Mouse (Mus musculus) embryo, embryonic 11.5 days (tissue): ENCODE data around the gene Cyp2e1.
"Not testable (repeated sequence)": the region's sequence is repeated elsewhere in the genome, so short reads cannot be mapped to it uniquely, and the experiment has no call there.

Source experiments
- DNase-seq: peaks from one replicate; pipeline ENCODE4 v3.0.0-alpha.2; 2012; ENCODE audit warnings: low read depth, low spot score

Gene Cyp2e1

GRCm38 (mm10) chr7:140763447-140764020 is at the start of gene Cyp2e1:
Gene Cyp2e1 (plus strand): TSS chr7:140763739.
- DNase-seq: no peak

- no peak for DNase-seq
Observed at GRCm38 (mm10) chr7:140717155-140718055, 46.1 kb upstream of the Cyp2e1 start.

GRCm38 (mm10) chr7:140721095-140721494 is 42.4 kb upstream of the Cyp2e1 start:
- no peak for DNase-seq

DNA sequence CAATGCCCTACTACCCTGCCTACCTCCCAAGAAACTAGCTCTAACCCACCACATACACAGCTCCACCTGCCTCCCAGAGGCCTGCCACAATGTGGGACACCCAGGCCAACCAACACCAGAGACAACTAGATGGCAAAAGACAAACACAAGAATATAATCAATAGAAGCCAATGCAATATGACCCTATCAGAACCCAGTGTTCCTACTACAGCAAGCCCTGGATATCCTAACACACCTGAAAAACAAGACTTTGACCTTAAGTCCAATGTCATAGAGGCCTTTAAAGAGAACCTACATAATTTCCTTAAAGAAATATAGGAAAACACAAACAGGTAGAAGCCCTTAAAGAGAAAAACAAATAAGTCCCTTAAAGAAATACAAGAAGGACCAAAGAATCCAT is 38.0 kb upstream of the Cyp2e1 start:
- no peak for DNase-seq

DNA sequence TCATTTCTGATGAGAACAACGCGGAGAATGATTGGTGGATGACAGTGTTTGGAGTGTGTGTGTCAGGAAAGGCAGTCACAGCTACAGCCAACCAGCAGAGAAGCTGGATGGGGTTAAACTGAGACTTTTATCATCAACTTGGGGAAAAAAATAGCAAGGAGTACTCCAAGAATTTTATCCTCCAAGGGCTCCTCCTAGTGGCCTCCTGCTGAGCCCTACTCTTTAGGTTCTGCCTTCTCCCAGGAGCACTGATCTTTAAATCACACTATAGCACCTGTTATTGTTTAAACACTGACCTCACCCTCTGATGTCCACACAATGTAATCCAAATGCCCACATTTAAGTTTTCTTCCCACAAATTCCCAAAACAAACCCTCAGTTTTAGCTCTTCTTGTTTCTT is 30.4 kb upstream of the Cyp2e1 start:
- no peak for DNase-seq

- no peak for DNase-seq
Observed at GRCm38 (mm10) chr7:140747402-140747801, 16.1 kb upstream of the Cyp2e1 start.

- DNase-seq: no peak
Observed at GRCm38 (mm10) chr7:140748116-140748826, 15.3 kb upstream of the Cyp2e1 start.

DNA sequence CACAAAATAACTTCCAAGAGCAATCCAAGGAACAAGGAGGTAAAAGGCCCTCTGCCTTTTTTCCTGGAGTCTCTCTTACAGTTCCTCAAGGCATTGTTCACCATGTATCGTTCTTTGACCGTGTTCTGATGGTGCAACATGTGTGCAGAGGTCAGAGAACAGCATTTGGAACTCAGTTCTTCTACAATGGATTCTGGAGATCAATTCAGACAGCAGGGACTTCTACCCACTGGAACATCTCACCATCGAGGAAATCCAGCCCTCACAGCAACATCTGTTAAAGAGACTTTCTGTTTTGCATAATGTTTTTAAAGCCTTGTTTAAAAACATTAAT is 14.7 kb upstream of the Cyp2e1 start:
- DNase-seq: no peak

DNA sequence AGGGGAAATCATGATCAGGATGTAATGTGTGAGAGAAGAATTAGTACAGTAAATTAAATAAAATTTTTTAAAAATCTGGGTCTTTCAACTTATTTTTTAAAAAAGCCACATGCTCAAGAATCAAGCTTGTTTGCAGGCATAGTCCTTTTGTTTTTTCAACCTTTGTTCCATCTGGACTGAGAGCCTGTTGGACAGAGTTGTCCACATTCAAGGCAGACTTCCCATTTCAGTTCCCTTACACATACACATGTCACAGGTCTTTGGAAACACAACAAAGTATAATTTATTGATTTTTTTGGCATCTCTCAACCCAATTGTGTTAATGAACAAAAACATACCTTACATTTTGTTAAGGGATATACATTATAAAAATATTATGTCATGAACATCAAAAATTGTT is 9.0 kb upstream of the Cyp2e1 start:
- DNase-seq: no peak

GRCm38 (mm10) chr7:140756151-140756854 is 7.2 kb upstream of the Cyp2e1 start:
- DNase-seq: no peak

DNA sequence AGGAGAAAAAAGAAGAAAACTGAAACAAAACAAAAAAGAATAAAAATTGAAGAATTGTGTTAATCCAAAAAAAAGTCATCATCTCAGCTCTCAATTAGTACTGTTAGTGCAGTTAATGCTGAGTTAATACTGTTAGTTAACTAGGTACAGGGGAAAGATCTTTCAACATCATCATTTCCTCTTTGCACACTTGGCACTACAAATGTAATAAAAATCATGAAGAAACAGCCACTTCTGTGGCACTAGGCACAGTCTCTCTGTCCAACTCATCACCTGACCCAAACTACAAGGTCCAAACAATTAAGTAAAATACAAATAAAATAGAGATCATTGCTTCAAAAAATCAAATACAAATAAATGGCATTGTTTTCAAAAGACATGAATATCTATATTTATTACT is 2.9 kb upstream of the Cyp2e1 start:
- DNase-seq: no peak

DNA sequence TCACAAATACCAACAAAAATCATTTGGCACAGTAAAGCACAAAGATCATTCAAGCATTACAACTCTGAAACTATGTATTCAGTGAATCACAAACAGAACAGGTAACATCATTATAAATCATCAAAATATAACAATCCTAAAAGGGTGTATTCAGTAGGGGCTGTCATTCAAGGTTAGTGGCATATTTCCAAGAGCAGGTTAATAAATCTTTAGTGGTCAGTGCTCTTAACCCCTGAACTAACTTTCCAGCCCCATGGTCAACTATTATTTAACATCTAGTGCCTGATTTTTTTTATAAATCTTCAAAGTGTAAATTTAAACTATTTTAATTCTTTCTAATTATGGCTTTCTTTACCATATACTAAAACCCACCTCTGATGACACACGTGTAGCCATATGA is 1.9 kb downstream of the Cyp2e1 start:
- not testable (repeated sequence) for DNase-seq

DNA sequence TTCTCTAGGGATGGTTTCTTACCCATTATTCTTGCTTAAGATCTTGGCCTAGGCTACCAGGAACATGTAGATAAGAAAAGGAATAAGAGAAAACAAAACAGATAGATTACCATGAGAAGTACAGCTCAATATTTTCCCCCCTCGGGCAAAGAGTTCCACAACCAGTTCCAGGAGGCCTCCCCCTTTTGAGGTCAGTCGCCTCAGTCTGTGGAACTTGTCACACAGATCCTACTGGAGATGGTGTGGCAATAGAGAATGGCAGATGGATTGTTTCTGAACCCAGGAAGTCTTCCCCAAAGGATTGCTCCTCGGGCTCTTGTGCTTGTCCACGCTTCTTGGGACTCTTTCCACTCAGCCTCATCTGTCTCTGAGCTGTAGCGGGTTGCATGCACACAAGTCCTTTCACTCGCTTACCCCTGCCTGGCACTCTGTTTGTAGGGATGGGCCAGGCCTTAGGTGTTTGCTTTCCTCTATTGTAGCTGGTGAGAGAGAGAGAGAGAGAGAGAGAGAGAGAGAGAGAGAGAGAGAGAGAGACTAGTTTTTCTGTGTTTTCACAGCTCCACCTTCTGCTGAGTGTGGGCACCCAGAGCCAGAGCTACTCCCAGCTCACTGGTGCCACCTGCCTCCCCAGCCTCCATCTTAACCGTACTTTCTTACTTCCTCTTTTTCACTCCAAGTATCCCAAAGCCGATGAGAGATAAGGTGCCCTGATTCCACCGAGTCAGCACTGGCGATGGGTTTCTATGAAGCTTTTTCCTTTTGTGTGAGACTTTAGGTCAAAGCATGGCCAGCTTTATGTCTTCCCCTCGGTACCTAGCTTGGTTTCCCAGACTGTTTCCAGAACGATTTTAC is 2.6 kb downstream of the Cyp2e1 start:
- DNase-seq: no peak

DNA sequence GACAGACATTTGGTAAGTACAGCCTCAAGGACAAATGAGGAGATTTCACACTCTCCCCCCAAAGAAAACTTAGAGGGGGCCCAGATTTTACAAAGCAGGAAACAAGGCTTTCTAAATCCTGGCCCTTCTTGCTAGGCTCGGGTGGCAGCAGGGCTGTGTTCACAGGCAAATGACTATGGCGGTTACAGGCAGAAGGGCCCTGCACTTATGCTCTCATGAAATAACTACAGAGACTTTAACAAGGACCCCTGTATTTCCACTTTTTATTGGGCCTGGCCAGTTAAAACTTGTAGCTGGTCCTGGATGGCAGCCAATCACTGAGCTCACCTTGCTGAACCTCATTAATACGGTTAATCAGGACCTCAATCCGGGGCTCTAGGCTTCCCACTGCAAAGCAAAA is 17.0 kb downstream of the Cyp2e1 start:
- DNase-seq: no peak

DNA sequence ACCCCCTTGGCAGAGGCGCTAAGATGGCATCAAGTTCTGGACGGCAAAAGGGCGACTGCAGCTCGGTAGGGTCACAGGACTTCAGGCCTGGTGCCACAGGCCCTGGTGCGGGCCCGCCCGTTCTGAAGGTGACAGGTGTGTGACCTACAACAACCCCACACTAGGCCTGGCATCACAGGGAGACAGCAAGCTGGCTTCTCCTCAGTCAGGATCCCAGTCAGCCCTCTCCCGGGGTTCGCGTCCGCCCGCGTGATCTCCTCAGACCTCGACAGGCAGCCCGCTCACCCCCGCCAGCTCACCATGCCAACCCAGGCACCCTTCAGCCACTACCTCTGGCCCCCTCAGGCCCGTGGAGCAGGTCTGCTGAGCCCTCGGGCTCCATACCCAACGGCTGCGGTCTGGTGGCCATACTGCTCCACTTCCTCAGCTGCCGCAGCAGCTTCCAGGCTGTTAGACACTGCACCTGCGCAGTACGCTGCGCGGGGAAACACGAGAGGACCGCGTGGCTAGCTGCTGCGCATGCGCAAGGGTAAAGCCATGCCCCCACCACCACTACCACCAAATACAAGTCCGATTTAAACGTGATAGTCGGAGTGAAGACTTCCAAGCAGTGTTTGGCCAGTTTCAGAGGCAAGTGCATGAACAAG is 24.0 kb downstream of the Cyp2e1 start, which contains the start of gene Syce1:
Syce1 (minus strand) TSS at position 447 of the 647 bp plus-strand sequence.
- no peak for DNase-seq

DNA sequence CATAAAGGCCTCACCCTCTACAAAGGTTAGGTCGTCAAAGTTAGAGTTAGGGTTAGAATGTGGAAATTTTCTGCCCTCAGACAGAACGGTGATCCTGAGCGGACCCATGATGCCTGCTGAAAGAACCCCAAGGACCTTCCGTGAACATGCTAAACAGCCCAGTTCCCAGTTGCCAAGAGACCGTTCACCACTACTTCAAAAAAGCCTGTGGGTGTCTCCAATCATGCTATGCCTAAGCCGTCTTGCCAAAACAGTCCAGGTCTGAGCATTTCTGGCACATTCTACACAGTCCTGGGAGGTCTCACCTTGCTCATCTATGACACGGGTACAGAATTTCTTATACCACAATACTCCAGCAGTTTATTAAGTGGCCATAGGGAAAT is 24.5 kb downstream of the Cyp2e1 start:
- DNase-seq: no peak

DNA sequence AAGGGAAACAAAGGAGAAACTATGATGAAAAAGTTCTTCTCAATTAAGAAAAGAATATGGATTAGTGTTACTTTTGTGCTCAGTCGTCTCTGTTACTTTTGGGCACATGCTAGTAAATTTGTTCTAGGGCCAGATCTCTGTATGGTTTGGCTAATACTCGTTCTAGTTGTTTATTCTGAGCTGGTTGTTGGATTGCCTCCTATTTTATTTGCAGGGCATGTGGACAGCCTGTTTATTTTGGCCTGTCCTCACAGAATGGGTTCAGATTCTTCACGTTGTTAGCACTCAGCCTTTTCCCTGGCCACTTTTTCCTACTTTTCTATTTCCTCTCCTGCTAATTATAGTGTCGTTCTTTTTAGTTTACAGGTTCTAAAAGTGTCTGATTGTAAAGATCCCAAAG is 30.0 kb downstream of the Cyp2e1 start:
- DNase-seq: no peak

DNA sequence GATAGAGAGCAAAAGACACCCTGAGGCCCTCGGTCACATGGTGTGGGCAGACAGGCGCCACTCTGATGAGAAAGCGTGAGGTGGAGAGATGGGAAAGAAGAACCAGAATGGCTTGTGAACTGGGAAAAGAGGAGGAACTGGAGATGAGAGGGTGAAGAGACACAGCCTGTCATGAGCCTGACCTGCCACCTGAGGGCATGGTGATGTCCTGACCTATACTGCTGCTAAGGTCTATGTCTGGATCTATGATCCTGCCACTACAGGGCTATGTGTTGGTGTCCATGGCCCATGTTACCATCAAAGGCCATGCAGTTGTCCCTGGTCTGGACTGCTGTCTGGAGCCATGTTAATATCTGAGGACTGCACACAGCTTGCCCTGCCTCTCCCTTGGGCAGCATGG is 34.1 kb downstream of the Cyp2e1 start:
- DNase-seq: no peak

- DNase-seq: no peak
Observed at GRCm38 (mm10) chr7:140798212-140798611, 34.7 kb downstream of the Cyp2e1 start.

GRCm38 (mm10) chr7:140802629-140803028 is 39.1 kb downstream of the Cyp2e1 start:
- DNase-seq: no peak

GRCm38 (mm10) chr7:140805704-140806103 is 42.2 kb downstream of the Cyp2e1 start:
- no peak for DNase-seq
